Mouse (Mus musculus) stomach, embryonic 16.5 days (tissue): Measurements from ENCODE around the gene Pde6g. TPM values are rescaled to one million over a fixed set of nuclear protein-coding genes. Genes with fewer than 3 reads are reported as not detected.

Experiments
- ATAC-seq: fragments of 200-750 bp; cut with Nextera tagmentation; 2 replicates; pipeline ENCODE4 v1.8.0; 2017; ENCODE audit warnings: moderate number of reproducible peaks, moderate TSS enrichment; ENCODE audit not compliant: insufficient read depth, low FRiP score
- H3K27ac ChIP-seq: fragments of 300-500 bp; sonication (generic); 2 replicates; pipeline ENCODE4 v1.5.1; 2014; ENCODE audit warnings: low read length
- H3K27me3 ChIP-seq: fragments of 300-500 bp; sonication (generic); 2 replicates; pipeline ENCODE4 v1.6.1; 2014; ENCODE audit warnings: low read length, control low read depth, mixed read lengths; ENCODE audit not compliant: control insufficient read depth, insufficient read depth
- H3K36me3 ChIP-seq: fragments of 300-500 bp; sonication (generic); 2 replicates; pipeline ENCODE4 v1.6.1; 2014; ENCODE audit warnings: low read length; ENCODE audit not compliant: control insufficient read depth, insufficient read depth
- H3K4me1 ChIP-seq: fragments of 300-500 bp; sonication (generic); 2 replicates; pipeline ENCODE4 v1.6.1; 2014; ENCODE audit warnings: low read length, control low read depth, mixed read lengths; ENCODE audit not compliant: control insufficient read depth, insufficient read depth
- H3K4me2 ChIP-seq: fragments of 300-500 bp; sonication (generic); 2 replicates; pipeline ENCODE4 v1.6.1; 2014; ENCODE audit warnings: low read depth, low read length, mixed read lengths
- H3K4me3 ChIP-seq: fragments of 300-500 bp; sonication (generic); replicated peaks from 2 replicates; pipeline ENCODE4 v1.5.1; 2014; ENCODE audit warnings: mild to moderate bottlenecking, low read length
- H3K9ac ChIP-seq: fragments of 300-500 bp; sonication (generic); 2 replicates; pipeline ENCODE4 v1.6.1; 2014; ENCODE audit warnings: low read length
- H3K9me3 ChIP-seq: fragments of 300-500 bp; sonication (generic); replicated peaks from 2 replicates; pipeline ENCODE4 v1.6.1; 2016; ENCODE audit warnings: low read length, control low read depth; ENCODE audit not compliant: control insufficient read depth
- whole genome bisulfite sequencing: fragments of 180-500 bp; shearing (Covaris S2); extraction: QIAGEN DNeasy Blood & Tissue Kit; methylation state at CpG from one replicate; pipeline ENCODE4 v1.1.7; 2014; 5-methylcytosine and 5-hydroxymethylcytosine counted together
- polyA plus RNA-seq: library from polyadenylated mRNA; unstranded; fragments of >200 nt; fragmentation: Nextera tagmentation; extraction: Ambion mirVana; gene quantifications from 2 replicates; pipeline ENCODE4 v1.2.1, GENCODE M21; 2015

Pde6g gene
- polyA plus RNA-seq, 1 experiment from 2014 or later = 0.30 TPM

GRCm38 (mm10) chr11:120484265-120484981 lies 31.1 kb upstream of the Pde6g start, which contains the start of gene Mrpl12:
Gene Mrpl12, plus strand, starts transcription at chr11:120484613.
- Histone ChIP-seq H3K27me3 (no peaks in the 10 kb centered on the region), H3K4me2 (peak within 1 kb of the TSS; percentile 88), H3K36me3 (peaks cover 26% of the 10 kb centered on the region), H3K4me1 (peaks cover 16% of the 10 kb centered on the region), H3K9me3 (no peaks in the 10 kb centered on the region), H3K27ac (peak within 1 kb of the TSS; percentile 77), H3K9ac (peak within 1 kb of the TSS; percentile 93), H3K4me3 (peak within 1 kb of the TSS; percentile 82)
- ATAC-seq = peak; percentile 95
- under 1% methylated on average over 60 of the region's 60 CpGs for WGBS

- peaks cover 15% of the 10 kb centered on the region; the same call in 1 of the 2 replicates for H3K4me1 ChIP-seq
- H3K4me2 ChIP-seq = peak overlapping the region; percentile 57
- no peaks in the 10 kb centered on the region for H3K27me3 ChIP-seq
- ATAC-seq = no peak
- H3K9me3 ChIP-seq = no peaks in the 10 kb centered on the region
- WGBS = 82% methylated on average over 7 of the region's 7 CpGs
- peak overlapping the region; percentile 82 for H3K4me3 ChIP-seq
- peak overlapping the region; percentile 93 for H3K9ac ChIP-seq
- H3K36me3 ChIP-seq = peaks cover 33% of the 10 kb centered on the region
- H3K27ac ChIP-seq = peak overlapping the region; percentile 77; the same call in 1 of the 2 replicates
These were observed 30.2 kb upstream of the Pde6g start for GRCm38 (mm10) chr11:120483448-120483934.

- Histone ChIP-seq H3K4me1 (peaks cover 8% of the 10 kb centered on the region), H3K9me3 (no peaks in the 10 kb centered on the region), H3K4me3 (no peak overlapping the region), H3K36me3 (peaks cover 17% of the 10 kb centered on the region), H3K4me2 (no peak overlapping the region), H3K9ac (no peak overlapping the region), H3K27me3 (no peaks in the 10 kb centered on the region), H3K27ac (no peak overlapping the region)
- ATAC-seq = no peak
- WGBS = 93% methylated on average over 6 of the region's 6 CpGs
These were observed 18.8 kb upstream of the Pde6g start for GRCm38 (mm10) chr11:120472052-120472451.

GRCm38 (mm10) chr11:120467736-120468092 lies 14.4 kb upstream of the Pde6g start:
- peak overlapping the region; percentile 90 for H3K4me2 ChIP-seq
- no peaks in the 10 kb centered on the region for H3K9me3 ChIP-seq
- ATAC-seq = no peak; the same call in 1 of the 2 replicates
- 2% methylated on average over 33 of the region's 33 CpGs for WGBS
- H3K27ac ChIP-seq = no peak overlapping the region
- H3K9ac ChIP-seq = peak overlapping the region; percentile 90
- peaks cover 7% of the 10 kb centered on the region; the same call in 1 of the 2 replicates for H3K36me3 ChIP-seq
- H3K4me3 ChIP-seq = peak overlapping the region; percentile 96
- peaks cover 13% of the 10 kb centered on the region for H3K4me1 ChIP-seq
- H3K27me3 ChIP-seq = no peaks in the 10 kb centered on the region

GRCm38 (mm10) chr11:120467051-120467735 lies 13.9 kb upstream of the Pde6g start, which contains the start of gene Arl16:
Gene Arl16, minus strand, starts transcription at chr11:120467607.
- under 1% methylated on average over 53 of the region's 54 CpGs for WGBS
- H3K9ac ChIP-seq = peak within 1 kb of the TSS; percentile 91
- H3K36me3 ChIP-seq = peaks cover 9% of the 10 kb centered on the region
- peak within 1 kb of the TSS; percentile 96 for H3K4me3 ChIP-seq
- H3K27ac ChIP-seq = peak within 1 kb of the TSS; percentile 47; the same call in 1 of the 2 replicates
- peak; percentile 100 for ATAC-seq
- H3K4me1 ChIP-seq = peaks cover 13% of the 10 kb centered on the region
- H3K9me3 ChIP-seq = no peaks in the 10 kb centered on the region
- peak within 1 kb of the TSS; percentile 96 for H3K4me2 ChIP-seq
- H3K27me3 ChIP-seq = no peaks in the 10 kb centered on the region

- peaks cover 13% of the 10 kb centered on the region for H3K4me1 ChIP-seq
- ATAC-seq = no peak
- no peak overlapping the region for H3K4me2 ChIP-seq
- no peak overlapping the region for H3K4me3 ChIP-seq
- H3K27me3 ChIP-seq = no peaks in the 10 kb centered on the region
- no peaks in the 10 kb centered on the region for H3K9me3 ChIP-seq
- peaks cover 4% of the 10 kb centered on the region; the same call in 1 of the 2 replicates for H3K36me3 ChIP-seq
- no peak overlapping the region for H3K9ac ChIP-seq
- 93% methylated on average over 4 of the region's 4 CpGs for WGBS
- H3K27ac ChIP-seq = no peak overlapping the region
These were observed 12.2 kb upstream of the Pde6g start for GRCm38 (mm10) chr11:120465521-120465920.

GRCm38 (mm10) chr11:120464365-120464764 lies 11.1 kb upstream of the Pde6g start:
- no peaks in the 10 kb centered on the region for H3K9me3 ChIP-seq
- H3K27me3 ChIP-seq = no peaks in the 10 kb centered on the region
- no peak overlapping the region for H3K4me2 ChIP-seq
- peaks cover 4% of the 10 kb centered on the region; the same call in 1 of the 2 replicates for H3K36me3 ChIP-seq
- no peak overlapping the region for H3K4me3 ChIP-seq
- H3K9ac ChIP-seq = no peak overlapping the region
- no peak overlapping the region for H3K27ac ChIP-seq
- no peak for ATAC-seq
- peaks cover 13% of the 10 kb centered on the region for H3K4me1 ChIP-seq
- WGBS = 89% methylated on average over 5 of the region's 5 CpGs

GRCm38 (mm10) chr11:120463536-120463935 lies 10.2 kb upstream of the Pde6g start:
- Histone ChIP-seq H3K36me3 (peaks cover 4% of the 10 kb centered on the region; the same call in 1 of the 2 replicates), H3K4me2 (no peak overlapping the region), H3K4me1 (peaks cover 13% of the 10 kb centered on the region), H3K27ac (no peak overlapping the region), H3K4me3 (no peak overlapping the region), H3K9ac (no peak overlapping the region), H3K27me3 (no peaks in the 10 kb centered on the region), H3K9me3 (no peaks in the 10 kb centered on the region)
- 87% methylated on average over 2 of the region's 2 CpGs for WGBS
- no peak for ATAC-seq
